Mouse (Mus musculus) kidney, embryonic 14.5 days (tissue): Measurements from ENCODE around the gene Pak6. TPM values are rescaled to one million over a fixed set of nuclear protein-coding genes. Genes with fewer than 3 reads are reported as not detected.
A peak's percentile ranks its signal among the peaks of the same experiment; 100 is the strongest.

Experiments used
- ATAC-seq: fragments of 200-750 bp; cut with Nextera tagmentation; 2 replicates; pipeline ENCODE4 v1.8.0; 2017; ENCODE audit warnings: moderate number of reproducible peaks, mild to moderate bottlenecking, moderate TSS enrichment, moderate library complexity; ENCODE audit not compliant: low FRiP score, low TSS enrichment
- H3K27ac ChIP-seq: fragments of 300-500 bp; sonication (generic); 2 replicates; pipeline ENCODE4 v1.5.1; 2014; ENCODE audit warnings: low read depth, mild to moderate bottlenecking, low read length, moderate library complexity, mixed read lengths
- H3K27me3 ChIP-seq: fragments of 300-500 bp; sonication (generic); 2 replicates; pipeline ENCODE4 v1.6.1; 2014; ENCODE audit warnings: mild to moderate bottlenecking, low read length; ENCODE audit not compliant: control insufficient read depth, insufficient read depth
- H3K36me3 ChIP-seq: fragments of 300-500 bp; sonication (generic); 2 replicates; pipeline ENCODE4 v1.6.1; 2014; ENCODE audit warnings: low read length, mixed read lengths; ENCODE audit not compliant: control insufficient read depth, insufficient read depth
- H3K4me1 ChIP-seq: fragments of 300-500 bp; sonication (generic); 2 replicates; pipeline ENCODE4 v1.6.1; 2014; ENCODE audit warnings: low read length, mixed read lengths; ENCODE audit not compliant: control insufficient read depth, insufficient read depth
- H3K4me2 ChIP-seq: fragments of 300-500 bp; sonication (generic); replicated peaks from 2 replicates; pipeline ENCODE4 v1.6.1; 2014; ENCODE audit warnings: low read depth, mild to moderate bottlenecking, low read length
- H3K4me3 ChIP-seq: fragments of 300-500 bp; sonication (generic); 2 replicates; pipeline ENCODE4 v1.5.1; 2014; ENCODE audit warnings: mild to moderate bottlenecking, low read length
- H3K9ac ChIP-seq: fragments of 300-500 bp; sonication (generic); 2 replicates; pipeline ENCODE4 v1.6.1; 2014; ENCODE audit warnings: low read depth, mild to moderate bottlenecking, low read length, moderate library complexity
- H3K9me3 ChIP-seq: fragments of 300-500 bp; sonication (generic); 2 replicates; pipeline ENCODE4 v1.6.1; 2016; ENCODE audit warnings: low read length; ENCODE audit not compliant: control insufficient read depth
- WGBS: fragments of 180-500 bp; shearing (Covaris S2); extraction: QIAGEN DNeasy Blood & Tissue Kit; methylation state at CpG from one replicate; pipeline ENCODE4 v1.1.7; 2014; 5-methylcytosine and 5-hydroxymethylcytosine counted together
- polyA plus RNA-seq: library from polyadenylated mRNA; unstranded; fragments of >200 nt; fragmentation: Nextera tagmentation; extraction: Ambion mirVana; gene quantifications from 2 replicates; pipeline ENCODE4 v1.2.1, GENCODE M21; 2014

Pak6 gene
- polyA plus RNA-seq, 1 experiment from 2014 or later: 0.54 TPM

DNA sequence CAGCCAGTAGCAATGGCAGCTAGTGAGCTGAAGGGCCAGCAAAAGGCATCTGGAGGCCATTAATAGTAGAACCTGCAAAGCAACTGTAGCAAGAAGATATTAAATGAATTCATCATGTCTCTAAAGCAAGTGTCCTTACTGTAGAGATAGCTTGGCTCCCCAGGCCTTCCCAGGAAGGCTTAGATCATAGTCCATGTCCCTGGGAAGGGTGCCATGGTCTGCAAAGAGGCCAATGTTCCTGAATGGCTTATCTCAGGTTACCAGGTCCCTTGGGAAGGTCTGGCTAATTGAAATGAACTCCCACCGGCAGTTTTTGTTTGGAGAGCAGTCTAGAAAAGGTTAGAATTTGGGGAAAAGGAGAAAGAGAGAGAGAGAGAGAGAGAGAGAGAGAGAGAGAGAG is 8.6 kb downstream of the Pak6 start:
- ATAC-seq: no peak
- no peak overlapping the region for H3K4me2 ChIP-seq
- peaks cover under 1% of the 10 kb centered on the region; the same call in 1 of the 2 replicates for H3K4me1 ChIP-seq
- WGBS: 41% methylated on average over 1 of the region's 1 CpGs
- H3K27me3 ChIP-seq: peaks cover 34% of the 10 kb centered on the region
- no peaks in the 10 kb centered on the region for H3K9me3 ChIP-seq
- no peak overlapping the region for H3K27ac ChIP-seq
- no peak overlapping the region for H3K4me3 ChIP-seq
- no peaks in the 10 kb centered on the region for H3K36me3 ChIP-seq
- no peak overlapping the region for H3K9ac ChIP-seq

GRCm38 (mm10) chr2:118673686-118674465 is 10.8 kb downstream of the Pak6 start:
- 19% methylated on average over 15 of the region's 15 CpGs for WGBS

GRCm38 (mm10) chr2:118674500-118674899 is 11.4 kb downstream of the Pak6 start:
- H3K36me3 ChIP-seq: no peaks in the 10 kb centered on the region
- no peak for ATAC-seq
- no peak overlapping the region for H3K4me2 ChIP-seq
- H3K4me1 ChIP-seq: peaks cover 5% of the 10 kb centered on the region; the same call in 1 of the 2 replicates
- WGBS: 9% methylated on average over 7 of the region's 7 CpGs
- H3K27ac ChIP-seq: no peak overlapping the region
- no peak overlapping the region for H3K9ac ChIP-seq
- peaks cover 52% of the 10 kb centered on the region for H3K27me3 ChIP-seq
- H3K9me3 ChIP-seq: no peaks in the 10 kb centered on the region
- H3K4me3 ChIP-seq: no peak overlapping the region

More at GRCm38 (mm10) chr2:118673686-118674465, 10.8 kb downstream of the Pak6 start:
- no peak overlapping the region for H3K9ac ChIP-seq
- ATAC-seq: no peak
- H3K4me2 ChIP-seq: no peak overlapping the region
- peaks cover 5% of the 10 kb centered on the region; the same call in 1 of the 2 replicates for H3K4me1 ChIP-seq
- H3K27me3 ChIP-seq: peaks cover 52% of the 10 kb centered on the region
- no peak overlapping the region for H3K27ac ChIP-seq
- H3K36me3 ChIP-seq: no peaks in the 10 kb centered on the region
- H3K4me3 ChIP-seq: no peak overlapping the region
- H3K9me3 ChIP-seq: no peaks in the 10 kb centered on the region

DNA sequence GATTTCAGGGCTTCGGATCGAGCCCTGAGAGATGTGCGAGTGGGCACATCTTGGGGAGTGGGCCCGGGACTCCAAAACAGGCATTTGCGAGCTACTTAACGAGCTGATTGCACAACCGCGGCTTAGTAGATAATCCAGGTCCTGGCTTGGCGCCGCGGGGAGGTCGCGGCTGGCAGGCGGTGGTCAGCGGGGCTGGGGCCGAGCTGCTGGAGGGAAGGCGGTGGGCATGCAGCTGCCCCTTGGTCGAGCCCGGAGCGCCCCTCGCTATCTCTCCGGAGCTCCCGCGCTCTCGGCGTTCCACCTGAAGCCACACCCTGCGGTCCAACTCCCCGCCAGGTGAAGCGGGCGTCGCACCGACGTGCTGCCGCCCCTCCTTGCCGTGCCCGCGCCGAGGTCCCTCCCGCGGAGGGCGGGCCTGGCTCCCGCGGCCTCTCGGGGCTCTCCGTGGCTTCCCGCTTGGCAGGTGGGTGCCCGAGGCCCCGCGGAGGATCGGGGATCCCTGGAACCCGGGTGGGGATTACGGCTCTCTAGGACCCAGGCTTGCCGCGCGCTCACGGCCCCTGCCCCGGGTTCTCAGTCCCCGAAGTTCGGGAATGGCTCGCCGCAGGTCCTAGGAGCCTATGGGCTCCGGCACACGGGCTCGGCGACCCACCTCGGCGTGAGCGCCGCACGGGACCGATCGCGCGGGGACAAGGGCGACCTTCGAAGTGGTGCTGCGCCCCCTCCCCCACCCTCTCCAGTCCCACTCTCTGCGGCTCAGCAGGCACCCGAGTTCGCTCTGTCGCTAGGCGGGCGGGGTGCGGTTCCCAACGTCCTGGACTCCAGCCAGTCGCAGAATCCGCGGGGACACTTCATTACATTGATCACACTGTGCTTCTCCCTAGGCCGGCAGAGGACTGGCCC is 14.0 kb downstream of the Pak6 start:
- Histone ChIP-seq H3K27ac (no peak overlapping the region), H3K36me3 (no peaks in the 10 kb centered on the region), H3K4me3 (peak overlapping the region; percentile 51), H3K4me2 (peak overlapping the region; percentile 93), H3K9me3 (no peaks in the 10 kb centered on the region), H3K4me1 (peaks cover 6% of the 10 kb centered on the region; the same call in 1 of the 2 replicates), H3K27me3 (peaks cover 52% of the 10 kb centered on the region), H3K9ac (peak overlapping the region; percentile 50)
- WGBS: under 1% methylated on average over 78 of the region's 89 CpGs
- peak; percentile 55 for ATAC-seq

DNA sequence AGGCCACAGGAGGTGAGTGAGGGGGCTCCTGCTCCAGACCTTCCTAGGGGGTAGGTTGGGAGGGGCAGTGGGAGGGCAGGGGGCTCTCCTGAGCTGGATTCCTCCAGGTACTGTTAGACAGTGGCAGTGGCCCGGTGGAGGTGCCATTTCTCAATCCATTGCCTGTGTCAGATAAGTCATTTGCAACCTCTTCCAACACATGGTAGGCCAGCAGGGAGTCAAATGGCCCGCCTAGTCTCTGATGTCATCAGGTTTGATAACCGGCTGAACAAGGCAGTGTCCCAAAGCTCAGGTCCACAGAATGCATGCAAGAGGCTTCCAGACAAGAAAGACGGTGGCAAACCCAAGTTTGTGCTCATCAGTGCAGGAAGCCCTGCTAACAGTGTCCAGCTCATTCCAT is 14.7 kb downstream of the Pak6 start:
- Histone ChIP-seq H3K4me2 (peak overlapping the region; percentile 93), H3K27me3 (peaks cover 49% of the 10 kb centered on the region), H3K4me3 (peak overlapping the region; percentile 51), H3K9me3 (no peaks in the 10 kb centered on the region), H3K27ac (no peak overlapping the region), H3K9ac (no peak overlapping the region), H3K36me3 (no peaks in the 10 kb centered on the region), H3K4me1 (peaks cover 9% of the 10 kb centered on the region; the same call in 1 of the 2 replicates)
- 9% methylated on average over 4 of the region's 4 CpGs for WGBS
- peak; percentile 38; the same call in 1 of the 2 replicates for ATAC-seq

- no peak overlapping the region for H3K27ac ChIP-seq
- no peaks in the 10 kb centered on the region for H3K9me3 ChIP-seq
- no peak overlapping the region for H3K4me3 ChIP-seq
- H3K9ac ChIP-seq: no peak overlapping the region
- no peaks in the 10 kb centered on the region for H3K36me3 ChIP-seq
- H3K27me3 ChIP-seq: peaks cover 39% of the 10 kb centered on the region
- no peak for ATAC-seq
- peaks cover 9% of the 10 kb centered on the region; the same call in 1 of the 2 replicates for H3K4me1 ChIP-seq
- H3K4me2 ChIP-seq: no peak overlapping the region
- WGBS: 81% methylated on average over 3 of the region's 3 CpGs
Measured at GRCm38 (mm10) chr2:118679577-118679976, 16.5 kb downstream of the Pak6 start.

DNA sequence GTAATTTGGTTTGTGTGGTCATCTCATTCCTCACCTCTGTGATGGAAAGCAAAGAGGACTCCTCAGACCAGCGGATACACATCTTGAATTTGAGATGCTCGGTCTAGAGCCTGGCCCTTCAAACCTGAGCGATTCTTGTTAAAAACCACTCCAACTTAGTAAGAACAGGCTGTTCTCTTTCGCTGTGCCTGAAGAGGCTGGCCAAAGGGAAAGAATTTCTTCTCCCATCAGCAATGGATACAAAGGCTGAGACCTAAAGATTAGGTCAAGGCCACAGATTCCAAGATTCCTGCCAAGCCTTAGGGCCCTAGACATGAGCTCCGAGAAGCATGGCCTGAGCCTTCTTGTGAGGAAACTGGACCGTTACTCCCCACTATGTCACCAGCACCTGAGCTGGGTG is 17.8 kb downstream of the Pak6 start:
- Histone ChIP-seq H3K27me3 (peaks cover 26% of the 10 kb centered on the region), H3K4me1 (peaks cover 9% of the 10 kb centered on the region; the same call in 1 of the 2 replicates)
- WGBS: 90% methylated on average over 6 of the region's 6 CpGs

DNA sequence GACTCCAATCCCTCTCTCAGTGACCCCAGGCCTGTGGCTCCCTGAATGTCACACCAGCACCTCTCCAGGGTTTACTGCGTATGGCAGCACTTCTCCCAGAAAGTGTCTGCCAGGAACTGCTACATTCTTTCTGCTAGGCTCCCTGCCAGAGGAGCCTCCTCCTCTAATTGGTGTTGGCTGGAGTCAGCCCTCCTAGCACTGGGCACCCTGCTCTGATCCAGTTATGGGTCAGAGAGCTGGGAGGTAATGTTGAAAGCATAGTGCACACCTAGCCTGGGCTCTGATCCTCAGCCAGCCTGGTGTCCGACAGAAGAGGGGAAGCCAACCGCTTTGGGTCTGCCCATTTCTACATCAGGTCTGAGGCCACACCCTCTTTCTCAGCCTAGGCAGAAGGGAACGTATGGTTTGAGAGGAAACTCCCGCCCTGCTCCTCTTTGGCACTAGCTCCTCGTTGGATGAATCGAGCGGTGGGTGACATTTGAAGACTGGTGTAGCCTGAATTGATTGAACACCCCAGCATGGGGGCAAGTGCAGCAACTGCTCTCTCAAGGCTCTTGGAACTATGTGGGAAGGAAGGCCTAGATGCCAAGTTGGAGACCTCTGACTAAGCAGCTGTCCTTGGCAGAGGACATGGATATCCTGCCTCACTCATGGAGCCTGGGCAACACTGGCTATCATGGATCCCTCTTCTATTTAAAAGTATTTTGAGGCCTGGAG is 19.6 kb downstream of the Pak6 start:
- no peak overlapping the region for H3K4me3 ChIP-seq
- ATAC-seq: no peak
- H3K27me3 ChIP-seq: peaks cover 8% of the 10 kb centered on the region; the same call in 1 of the 2 replicates
- WGBS: 50% methylated on average over 8 of the region's 8 CpGs
- H3K36me3 ChIP-seq: no peaks in the 10 kb centered on the region
- no peak overlapping the region for H3K4me2 ChIP-seq
- H3K9ac ChIP-seq: no peak overlapping the region
- no peak overlapping the region for H3K27ac ChIP-seq
- H3K4me1 ChIP-seq: peaks cover 4% of the 10 kb centered on the region; the same call in 1 of the 2 replicates
- no peaks in the 10 kb centered on the region for H3K9me3 ChIP-seq

More for the DNA sequence above, 17.8 kb downstream of the Pak6 start:
- no peak overlapping the region for H3K9ac ChIP-seq
- ATAC-seq: no peak
- no peak overlapping the region for H3K4me3 ChIP-seq
- no peaks in the 10 kb centered on the region for H3K9me3 ChIP-seq
- no peak overlapping the region for H3K4me2 ChIP-seq
- no peak overlapping the region for H3K27ac ChIP-seq
- no peaks in the 10 kb centered on the region for H3K36me3 ChIP-seq
